Mouse (Mus musculus) lung, postnatal 0 days (tissue): ENCODE measurements around the gene Stra6l.

ENCODE experiments used
- CTCF ChIP-seq: IDR thresholded peaks from 2 replicates; pipeline ENCODE4 v1.5.1; 2016; ENCODE audit warnings: antibody characterized with exemption, mild to moderate bottlenecking
- EP300 ChIP-seq: IDR thresholded peaks from 2 replicates; pipeline ENCODE4 v1.6.1; 2016; ENCODE audit warnings: antibody characterized with exemption, mild to moderate bottlenecking, control low read depth

- peak; percentile 34 for TF ChIP-seq CTCF
- TF ChIP-seq EP300, result no peak
Measured at GRCm38 (mm10) chr4:45909924-45910323, 61.5 kb downstream of the Stra6l start.
